Mouse (Mus musculus): ENCODE data around the gene Tspan1. TPM values are rescaled to one million over a fixed set of nuclear protein-coding genes. Genes with fewer than 3 reads are reported as not detected.

The Tspan1 gene
- total RNA-seq, 2 experiments from 2014 or later: 0.33 TPM; not detected in 1

GRCm38 (mm10) chr4:116168617-116169352 lies 1.4 kb upstream of the Tspan1 start:
- DNase-seq (ENCODE audit: low spot score in 2 of 2): peak; percentile 72 to 90

- no peak for DNase-seq (ENCODE audit: low spot score in 2 of 2)
These were observed 1.5 kb downstream of the Tspan1 start for GRCm38 (mm10) chr4:116165708-116166407.

GRCm38 (mm10) chr4:116164759-116165554 lies 2.4 kb downstream of the Tspan1 start:
- no peak for DNase-seq (ENCODE audit: low spot score in 2 of 2)

GRCm38 (mm10) chr4:116162142-116162541 lies 5.3 kb downstream of the Tspan1 start:
- DNase-seq (ENCODE audit: low spot score in 2 of 2): no peak

GRCm38 (mm10) chr4:116160769-116161168 lies 6.6 kb downstream of the Tspan1 start:
- peak; percentile 83 to 89 for DNase-seq (ENCODE audit: low spot score in 2 of 2)

- DNase-seq (ENCODE audit: low spot score in 2 of 2): peak in 1 of 2 experiments; percentile 47
These were observed 7.5 kb downstream of the Tspan1 start for GRCm38 (mm10) chr4:116159912-116160311.

- DNase-seq (ENCODE audit: low spot score in 2 of 2): no peak
These were observed 9.5 kb downstream of the Tspan1 start for GRCm38 (mm10) chr4:116157882-116158281.

- no peak for DNase-seq (ENCODE audit: low spot score in 2 of 2)
These were observed 14.7 kb downstream of the Tspan1 start for GRCm38 (mm10) chr4:116152702-116153101.

GRCm38 (mm10) chr4:116151238-116151637 lies 16.2 kb downstream of the Tspan1 start, which contains the start of gene Lurap1:
Gene Lurap1, minus strand, starts transcription at chr4:116151338.
- DNase-seq (ENCODE audit: low spot score in 2 of 2): no peak

- no peak for DNase-seq (ENCODE audit: low spot score in 2 of 2)
These were observed 16.6 kb downstream of the Tspan1 start for GRCm38 (mm10) chr4:116150862-116151221.

- DNase-seq (ENCODE audit: low spot score in 2 of 2): peak; percentile 48 to 64
These were observed 17.1 kb downstream of the Tspan1 start for GRCm38 (mm10) chr4:116150156-116150861.

GRCm38 (mm10) chr4:116149812-116150155 lies 17.6 kb downstream of the Tspan1 start:
- DNase-seq (ENCODE audit: low spot score in 2 of 2): no peak

- peak; percentile 71 to 83 for DNase-seq (ENCODE audit: low spot score in 2 of 2)
These were observed 23.3 kb downstream of the Tspan1 start for GRCm38 (mm10) chr4:116143891-116144717.

GRCm38 (mm10) chr4:116143317-116143811 lies 24.0 kb downstream of the Tspan1 start:
- no peak for DNase-seq (ENCODE audit: low spot score in 2 of 2)

GRCm38 (mm10) chr4:116142269-116142668 lies 25.1 kb downstream of the Tspan1 start:
- DNase-seq (ENCODE audit: low spot score in 2 of 2): no peak

GRCm38 (mm10) chr4:116141736-116142135 lies 25.7 kb downstream of the Tspan1 start:
- DNase-seq (ENCODE audit: low spot score in 2 of 2): no peak

- no peak for DNase-seq (ENCODE audit: low spot score in 2 of 2)
These were observed 26.4 kb downstream of the Tspan1 start for GRCm38 (mm10) chr4:116140801-116141574.

- DNase-seq (ENCODE audit: low spot score in 2 of 2): no peak
These were observed 29.9 kb downstream of the Tspan1 start for GRCm38 (mm10) chr4:116137421-116137996.

GRCm38 (mm10) chr4:116134990-116135389 lies 32.4 kb downstream of the Tspan1 start:
- DNase-seq (ENCODE audit: low spot score in 2 of 2): no peak
